Mouse (Mus musculus) stomach, embryonic 14.5 days (tissue): ENCODE data around the gene F2rl2. TPM values are rescaled to one million over a fixed set of nuclear protein-coding genes. Genes with fewer than 3 reads are reported as not detected.

ENCODE experiments used
- ATAC-seq: fragments of 200-750 bp; cut with Nextera tagmentation; 2 replicates; pipeline ENCODE4 v1.8.0; 2017; ENCODE audit warnings: low read depth, moderate TSS enrichment; ENCODE audit not compliant: insufficient number of reproducible peaks, insufficient read depth, low FRiP score
- H3K27ac ChIP-seq: fragments of 300-500 bp; sonication (generic); 2 replicates; pipeline ENCODE4 v1.5.1; 2014; ENCODE audit warnings: mild to moderate bottlenecking, low read length, moderate library complexity, mixed read lengths
- H3K27me3 ChIP-seq: fragments of 300-500 bp; sonication (generic); 2 replicates; pipeline ENCODE4 v1.6.1; 2014; ENCODE audit warnings: low read length, control low read depth, mixed read lengths; ENCODE audit not compliant: control insufficient read depth, insufficient read depth
- H3K36me3 ChIP-seq: fragments of 300-500 bp; sonication (generic); 2 replicates; pipeline ENCODE4 v1.6.1; 2014; ENCODE audit warnings: mild to moderate bottlenecking, control low read depth, low read length, moderate library complexity, mixed read lengths; ENCODE audit not compliant: control insufficient read depth, insufficient read depth
- H3K4me1 ChIP-seq: fragments of 300-500 bp; sonication (generic); 2 replicates; pipeline ENCODE4 v1.6.1; 2014; ENCODE audit warnings: low read length, control low read depth, mixed read lengths; ENCODE audit not compliant: control insufficient read depth, insufficient read depth
- H3K4me2 ChIP-seq: fragments of 300-500 bp; sonication (generic); replicated peaks from 2 replicates; pipeline ENCODE4 v1.6.1; 2014; ENCODE audit warnings: low read depth, low read length, control low read depth
- H3K4me3 ChIP-seq: fragments of 300-500 bp; sonication (generic); 2 replicates; pipeline ENCODE4 v1.5.1; 2014; ENCODE audit warnings: low read depth, low read length, control low read depth
- H3K9ac ChIP-seq: fragments of 300-500 bp; sonication (generic); replicated peaks from 2 replicates; pipeline ENCODE4 v1.6.1; 2014; ENCODE audit warnings: low read depth, mild to moderate bottlenecking, control low read depth, low read length, moderate library complexity, mixed read lengths
- H3K9me3 ChIP-seq: fragments of 300-500 bp; sonication (generic); 2 replicates; pipeline ENCODE4 v1.6.1; 2016; ENCODE audit warnings: low read depth, low read length, control low read depth; ENCODE audit not compliant: control insufficient read depth
- WGBS: fragments of 180-500 bp; shearing (Covaris S2); extraction: QIAGEN DNeasy Blood & Tissue Kit; methylation state at CpG from one replicate; pipeline ENCODE4 v1.1.7; 2014; 5-methylcytosine and 5-hydroxymethylcytosine counted together
- polyA plus RNA-seq: library from polyadenylated mRNA; unstranded; fragments of >200 nt; fragmentation: Nextera tagmentation; extraction: Ambion mirVana; gene quantifications from 2 replicates; pipeline ENCODE4 v1.2.1, GENCODE M21; 2014

The F2rl2 gene
- polyA plus RNA-seq, 1 experiment from 2014 or later, result 1.2 TPM

GRCm38 (mm10) chr13:95663834-95664233, 32.8 kb upstream of the F2rl2 start:
- Histone ChIP-seq H3K4me3 (no peak overlapping the region), H3K9me3 (no peaks in the 10 kb centered on the region), H3K27ac (no peak overlapping the region), H3K27me3 (no peaks in the 10 kb centered on the region), H3K36me3 (peaks cover 3% of the 10 kb centered on the region), H3K4me2 (no peak overlapping the region), H3K9ac (no peak overlapping the region), H3K4me1 (no peaks in the 10 kb centered on the region)
- WGBS, result 94% methylated on average over 4 of the region's 4 CpGs
- ATAC-seq, result no peak

GRCm38 (mm10) chr13:95665644-95666356, 30.9 kb upstream of the F2rl2 start:
- no peaks in the 10 kb centered on the region for H3K9me3 ChIP-seq
- H3K27me3 ChIP-seq, result no peaks in the 10 kb centered on the region
- no peak overlapping the region for H3K4me3 ChIP-seq
- no peak overlapping the region for H3K9ac ChIP-seq
- H3K27ac ChIP-seq, result no peak overlapping the region
- no peak overlapping the region for H3K4me2 ChIP-seq
- no peaks in the 10 kb centered on the region for H3K4me1 ChIP-seq
- H3K36me3 ChIP-seq, result peaks cover 3% of the 10 kb centered on the region
- ATAC-seq, result no peak
- 79% methylated on average over 13 of the region's 13 CpGs for WGBS

- no peak overlapping the region for H3K9ac ChIP-seq
- H3K27me3 ChIP-seq, result no peaks in the 10 kb centered on the region
- ATAC-seq, result no peak
- no peak overlapping the region for H3K4me3 ChIP-seq
- WGBS, result 16% methylated on average over 7 of the region's 7 CpGs
- peaks cover 5% of the 10 kb centered on the region; the same call in 1 of the 2 replicates for H3K36me3 ChIP-seq
- H3K9me3 ChIP-seq, result no peaks in the 10 kb centered on the region
- H3K4me2 ChIP-seq, result no peak overlapping the region
- no peak overlapping the region for H3K27ac ChIP-seq
- H3K4me1 ChIP-seq, result no peaks in the 10 kb centered on the region
Observed at GRCm38 (mm10) chr13:95667260-95667659, 29.4 kb upstream of the F2rl2 start.

- ATAC-seq, result no peak
- H3K27ac ChIP-seq, result no peak overlapping the region
- no peaks in the 10 kb centered on the region for H3K27me3 ChIP-seq
- peaks cover 2% of the 10 kb centered on the region; the same call in 1 of the 2 replicates for H3K36me3 ChIP-seq
- no peak overlapping the region for H3K4me2 ChIP-seq
- no peak overlapping the region for H3K9ac ChIP-seq
- H3K9me3 ChIP-seq, result no peaks in the 10 kb centered on the region
- 85% methylated on average over 5 of the region's 5 CpGs for WGBS
- no peaks in the 10 kb centered on the region for H3K4me1 ChIP-seq
- H3K4me3 ChIP-seq, result no peak overlapping the region
Observed at GRCm38 (mm10) chr13:95670534-95670933, 26.1 kb upstream of the F2rl2 start.

- H3K4me1 ChIP-seq, result no peaks in the 10 kb centered on the region
- no peak overlapping the region for H3K4me2 ChIP-seq
- WGBS, result 60% methylated on average over 9 of the region's 9 CpGs
- peaks cover 2% of the 10 kb centered on the region; the same call in 1 of the 2 replicates for H3K36me3 ChIP-seq
- H3K9me3 ChIP-seq, result no peaks in the 10 kb centered on the region
- no peaks in the 10 kb centered on the region for H3K27me3 ChIP-seq
- H3K27ac ChIP-seq, result no peak overlapping the region
- H3K9ac ChIP-seq, result no peak overlapping the region
- ATAC-seq, result peak; percentile 56; the same call in 1 of the 2 replicates
- H3K4me3 ChIP-seq, result no peak overlapping the region
Observed at GRCm38 (mm10) chr13:95671108-95671897, 25.4 kb upstream of the F2rl2 start.

- H3K27ac ChIP-seq, result no peak overlapping the region
- WGBS, result 86% methylated on average over 7 of the region's 7 CpGs
- no peak for ATAC-seq
- H3K9ac ChIP-seq, result no peak overlapping the region
- H3K4me3 ChIP-seq, result no peak overlapping the region
- no peaks in the 10 kb centered on the region for H3K27me3 ChIP-seq
- peaks cover 2% of the 10 kb centered on the region; the same call in 1 of the 2 replicates for H3K36me3 ChIP-seq
- H3K4me2 ChIP-seq, result no peak overlapping the region
- H3K9me3 ChIP-seq, result no peaks in the 10 kb centered on the region
- no peaks in the 10 kb centered on the region for H3K4me1 ChIP-seq
Observed at GRCm38 (mm10) chr13:95672372-95672771, 24.3 kb upstream of the F2rl2 start.

- Histone ChIP-seq H3K27me3 (no peaks in the 10 kb centered on the region), H3K4me3 (no peak overlapping the region), H3K4me1 (no peaks in the 10 kb centered on the region), H3K9ac (no peak overlapping the region), H3K36me3 (peaks cover 6% of the 10 kb centered on the region; the same call in 1 of the 2 replicates), H3K4me2 (no peak overlapping the region), H3K9me3 (no peaks in the 10 kb centered on the region), H3K27ac (no peak overlapping the region)
- whole genome bisulfite sequencing, result 86% methylated on average over 5 of the region's 5 CpGs
- ATAC-seq, result no peak
Observed at GRCm38 (mm10) chr13:95679078-95679477, 17.6 kb upstream of the F2rl2 start.

- H3K9me3 ChIP-seq, result no peaks in the 10 kb centered on the region
- no peak overlapping the region for H3K4me2 ChIP-seq
- no peak overlapping the region for H3K27ac ChIP-seq
- H3K27me3 ChIP-seq, result no peaks in the 10 kb centered on the region
- no peak overlapping the region for H3K9ac ChIP-seq
- 71% methylated on average over 4 of the region's 4 CpGs for WGBS
- H3K4me1 ChIP-seq, result no peaks in the 10 kb centered on the region
- H3K36me3 ChIP-seq, result peaks cover 6% of the 10 kb centered on the region; the same call in 1 of the 2 replicates
- peak; percentile 79; the same call in 1 of the 2 replicates for ATAC-seq
- no peak overlapping the region for H3K4me3 ChIP-seq
Observed at GRCm38 (mm10) chr13:95679491-95679941, 17.1 kb upstream of the F2rl2 start.
